Mouse (Mus musculus) hindbrain, embryonic 16.5 days (tissue): ENCODE data around the gene Arvcf. TPM values are rescaled to one million over a fixed set of nuclear protein-coding genes. Genes with fewer than 3 reads are reported as not detected.

Experiments
- ATAC-seq: fragments of 200-750 bp; cut with Nextera tagmentation; 2 replicates; pipeline ENCODE4 v1.8.0; 2017; ENCODE audit warnings: moderate TSS enrichment, moderate library complexity
- H3K27ac ChIP-seq: fragments of 300-500 bp; sonication (generic); 2 replicates; pipeline ENCODE4 v1.5.1; 2014; ENCODE audit warnings: low read depth, mild to moderate bottlenecking, control low read depth, low read length, moderate library complexity
- H3K27me3 ChIP-seq: fragments of 300-500 bp; sonication (generic); replicated peaks from 2 replicates; pipeline ENCODE4 v1.6.1; 2014; ENCODE audit warnings: low read length; ENCODE audit not compliant: control insufficient read depth, insufficient read depth
- H3K36me3 ChIP-seq: fragments of 300-500 bp; sonication (generic); 2 replicates; pipeline ENCODE4 v1.6.1; 2014; ENCODE audit warnings: mild to moderate bottlenecking, low read length, moderate library complexity, mixed read lengths; ENCODE audit not compliant: control insufficient read depth, insufficient read depth
- H3K4me1 ChIP-seq: fragments of 300-500 bp; sonication (generic); 2 replicates; pipeline ENCODE4 v1.6.1; 2014; ENCODE audit warnings: low read depth, low read length; ENCODE audit not compliant: control insufficient read depth, insufficient read depth
- H3K4me2 ChIP-seq: fragments of 300-500 bp; sonication (generic); 2 replicates; pipeline ENCODE4 v1.6.1; 2014; ENCODE audit warnings: mild to moderate bottlenecking, low read length, control low read depth, moderate library complexity
- H3K4me3 ChIP-seq: fragments of 300-500 bp; sonication (generic); 2 replicates; pipeline ENCODE4 v1.5.1; 2014; ENCODE audit warnings: mild to moderate bottlenecking, low read length, control low read depth, moderate library complexity
- H3K9ac ChIP-seq: fragments of 300-500 bp; sonication (generic); 2 replicates; pipeline ENCODE4 v1.6.1; 2014; ENCODE audit warnings: low read depth, mild to moderate bottlenecking, control low read depth, low read length, moderate library complexity
- H3K9me3 ChIP-seq: fragments of 300-500 bp; sonication (generic); 2 replicates; pipeline ENCODE4 v1.6.1; 2014; ENCODE audit warnings: mild to moderate bottlenecking, low read length, moderate library complexity; ENCODE audit not compliant: control insufficient read depth
- WGBS: fragments of 180-500 bp; shearing (Covaris S2); extraction: QIAGEN DNeasy Blood & Tissue Kit; methylation state at CpG from one replicate; pipeline ENCODE4 v1.1.7; 2014; 5-methylcytosine and 5-hydroxymethylcytosine counted together
- polyA plus RNA-seq: library from polyadenylated mRNA; unstranded; fragments of >200 nt; fragmentation: Nextera tagmentation; extraction: Ambion mirVana; gene quantifications from 2 replicates; pipeline ENCODE4 v1.2.1, GENCODE M21; 2015

Gene Arvcf
- polyA plus RNA-seq, 1 experiment from 2014 or later: 68.3 TPM

DNA sequence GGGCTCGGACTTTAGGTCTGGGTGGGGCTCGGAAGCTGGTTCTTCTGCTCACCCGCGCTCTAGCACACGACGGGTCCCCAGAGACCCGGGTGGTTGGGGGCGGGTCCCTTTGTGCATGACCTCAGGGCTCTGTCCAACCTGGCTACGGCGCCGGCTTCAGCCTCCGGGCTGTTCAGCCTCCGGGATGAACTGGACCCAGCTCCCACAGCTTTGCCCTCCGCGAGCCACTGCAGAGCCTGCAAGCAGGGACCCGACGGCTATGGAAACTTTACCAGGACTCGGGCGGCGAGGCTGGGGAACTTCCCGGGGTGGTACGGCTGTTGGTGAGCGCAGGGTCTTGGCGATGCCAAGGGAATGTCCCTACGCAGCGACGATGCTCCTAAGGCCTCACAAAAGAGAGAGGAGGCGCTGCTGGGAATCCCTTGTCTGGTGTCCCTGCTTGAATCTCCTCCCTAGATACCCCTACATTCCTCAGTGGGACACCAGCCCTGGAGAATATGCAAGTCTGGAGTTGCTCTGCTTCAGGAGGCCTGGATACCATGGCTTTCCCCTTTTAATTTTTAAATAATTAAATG, 706 bp downstream of the Arvcf start:
- Histone ChIP-seq H3K9ac (peak overlapping the region; percentile 90), H3K4me2 (peak overlapping the region; percentile 68), H3K4me1 (peaks cover 33% of the 10 kb centered on the region), H3K36me3 (0 out of 2 replicates have a peak, but pooled peaks cover 2% of the 10 kb centered on the region), H3K27ac (peak overlapping the region; percentile 79), H3K4me3 (peak overlapping the region; percentile 70), H3K27me3 (no peaks in the 10 kb centered on the region), H3K9me3 (no peaks in the 10 kb centered on the region)
- WGBS: under 1% methylated on average over 23 of the region's 28 CpGs
- no peak; the same call in 1 of the 2 replicates for ATAC-seq

DNA sequence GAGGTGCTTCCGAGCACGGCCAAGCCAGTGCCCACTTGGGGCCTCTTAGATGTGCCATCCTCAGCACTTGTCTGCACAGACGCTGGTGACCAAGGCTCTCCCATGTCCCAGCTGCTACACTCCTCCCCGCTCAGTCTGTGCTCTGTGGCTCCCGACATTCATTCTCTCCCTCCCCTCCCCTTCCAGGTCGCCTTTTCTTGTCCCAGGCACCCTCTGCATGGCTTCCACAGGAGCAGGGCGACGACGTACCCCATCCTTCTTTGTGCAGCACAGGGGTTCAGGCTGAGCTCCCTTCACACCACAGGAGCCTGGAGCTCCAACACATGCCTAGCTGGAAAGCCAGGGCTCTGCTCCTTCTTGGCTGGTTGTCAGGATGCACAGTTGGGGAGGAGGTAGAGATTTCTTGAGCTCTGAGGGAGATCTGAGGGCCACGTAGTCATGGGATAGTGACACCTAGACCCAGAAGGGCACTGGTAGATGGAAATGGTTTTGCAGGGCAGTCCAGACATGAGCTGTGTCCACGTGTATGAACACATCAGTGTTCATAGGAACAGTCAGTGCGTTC, 1.9 kb downstream of the Arvcf start:
- Histone ChIP-seq H3K36me3 (0 out of 2 replicates have a peak, but pooled peaks cover 2% of the 10 kb centered on the region), H3K27ac (no peak overlapping the region), H3K9ac (peak overlapping the region; percentile 13; the same call in 1 of the 2 replicates), H3K27me3 (no peaks in the 10 kb centered on the region), H3K4me2 (peak overlapping the region; percentile 68), H3K4me3 (no peak overlapping the region; the same call in 1 of the 2 replicates), H3K4me1 (peaks cover 26% of the 10 kb centered on the region), H3K9me3 (no peaks in the 10 kb centered on the region)
- WGBS: 66% methylated on average over 12 of the region's 12 CpGs
- ATAC-seq: no peak

DNA sequence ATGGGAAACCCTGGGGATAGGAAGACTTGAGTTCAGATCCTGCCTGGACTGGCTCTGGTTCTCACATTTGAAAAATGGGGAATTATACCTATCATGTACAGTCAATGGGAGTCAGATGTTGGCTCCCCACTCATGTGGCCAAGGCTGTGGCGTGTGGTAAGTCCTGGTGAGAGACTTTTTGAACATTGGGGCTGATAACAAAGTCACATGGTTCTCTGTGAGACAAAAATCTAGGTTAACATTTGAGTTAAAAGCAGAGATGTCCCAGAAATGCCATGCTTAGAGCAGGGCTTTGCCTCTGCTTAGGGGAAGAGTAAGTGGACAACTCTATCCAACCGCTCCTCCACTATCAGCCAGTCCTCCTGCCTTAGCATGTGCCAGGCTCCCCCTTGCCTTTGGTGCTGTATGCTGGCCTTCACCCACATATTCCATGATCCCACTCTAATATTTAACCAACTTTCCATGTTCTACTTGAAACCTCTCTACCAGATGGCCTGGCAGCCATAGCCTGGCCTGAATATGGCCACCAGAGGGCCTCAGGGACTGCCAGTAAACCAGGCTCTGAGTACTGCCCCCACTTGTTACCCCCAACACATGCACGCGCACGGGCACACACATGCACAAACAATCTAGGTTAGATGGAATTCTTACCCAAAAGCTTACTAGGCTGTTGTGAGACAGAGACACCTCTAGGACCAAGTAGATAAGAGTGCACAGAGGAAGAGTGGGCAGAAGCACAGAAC, 3.5 kb downstream of the Arvcf start:
- no peak overlapping the region for H3K4me2 ChIP-seq
- 53% methylated on average over 5 of the region's 5 CpGs for WGBS
- no peak for ATAC-seq
- H3K27ac ChIP-seq: no peak overlapping the region
- H3K9ac ChIP-seq: no peak overlapping the region
- no peaks in the 10 kb centered on the region for H3K9me3 ChIP-seq
- 0 out of 2 replicates have a peak, but pooled peaks cover 2% of the 10 kb centered on the region for H3K36me3 ChIP-seq
- no peaks in the 10 kb centered on the region for H3K27me3 ChIP-seq
- H3K4me1 ChIP-seq: peaks cover 24% of the 10 kb centered on the region
- no peak overlapping the region for H3K4me3 ChIP-seq

DNA sequence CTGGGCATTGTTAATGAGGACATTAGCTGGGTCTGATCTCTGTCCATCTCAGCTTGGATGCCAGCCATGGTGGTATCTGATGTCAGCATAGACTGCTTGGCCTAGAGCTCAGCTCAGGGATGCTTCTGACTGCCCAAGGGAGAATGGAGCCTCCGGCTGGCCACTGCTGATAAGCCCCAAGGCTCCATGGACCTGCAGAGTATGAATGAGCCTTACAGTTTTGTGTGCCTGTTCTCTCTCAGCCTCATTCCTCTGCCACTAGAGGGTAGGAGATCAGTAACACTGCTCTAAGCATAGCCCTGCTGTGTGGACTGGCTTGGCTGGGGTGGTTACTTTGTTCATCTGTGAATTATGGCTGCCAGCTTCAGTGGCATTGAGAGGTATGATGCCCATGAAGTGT, 5.1 kb downstream of the Arvcf start:
- WGBS: 83% methylated on average over 1 of the region's 1 CpGs
- Histone ChIP-seq H3K36me3 (0 out of 2 replicates have a peak, but pooled peaks cover 2% of the 10 kb centered on the region), H3K4me1 (peaks cover 14% of the 10 kb centered on the region), H3K4me2 (no peak overlapping the region), H3K9ac (no peak overlapping the region), H3K4me3 (no peak overlapping the region), H3K27ac (no peak overlapping the region), H3K9me3 (no peaks in the 10 kb centered on the region), H3K27me3 (no peaks in the 10 kb centered on the region)
- ATAC-seq: no peak

DNA sequence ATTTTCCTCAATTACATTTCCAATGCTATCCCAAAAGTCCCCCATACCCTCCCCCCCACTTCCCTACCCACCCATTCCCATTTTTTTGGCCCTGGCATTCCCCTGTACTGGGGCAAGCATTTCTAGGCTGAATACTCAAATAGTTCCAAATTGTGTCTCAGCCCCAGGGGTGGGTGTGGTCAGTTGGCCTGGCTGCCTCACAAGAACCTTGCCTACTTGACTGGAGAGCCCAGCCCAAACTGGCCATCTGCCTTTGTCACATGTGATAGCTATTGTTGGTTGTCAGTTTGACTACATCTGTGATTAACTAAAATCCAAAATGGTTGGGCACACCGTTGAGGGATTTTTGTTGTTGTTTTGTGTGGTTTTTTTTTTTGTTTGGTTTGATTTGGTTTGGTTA, 9.0 kb downstream of the Arvcf start:
- ATAC-seq: no peak
- 76% methylated on average over 1 of the region's 1 CpGs for WGBS

DNA sequence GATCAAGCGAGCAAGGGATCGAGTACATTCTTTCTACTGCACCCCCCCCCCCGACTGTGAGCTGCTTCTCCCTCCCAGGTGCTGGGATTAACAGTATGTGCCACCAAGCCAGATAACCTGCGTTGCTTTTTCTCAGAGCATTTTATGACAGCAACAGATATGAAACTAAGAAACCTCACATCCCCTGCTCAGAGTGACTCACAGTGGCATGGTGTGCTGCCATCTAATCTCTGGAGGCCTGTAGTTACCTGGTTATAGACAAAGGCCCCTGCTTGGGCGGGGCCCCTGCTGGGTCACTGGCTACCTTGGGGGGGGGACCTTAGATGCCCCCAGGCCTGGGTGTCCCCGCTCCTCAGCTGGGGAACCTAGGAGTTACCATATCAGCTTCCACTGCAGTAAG, 10.0 kb downstream of the Arvcf start:
- H3K9me3 ChIP-seq: no peaks in the 10 kb centered on the region
- no peak overlapping the region for H3K4me2 ChIP-seq
- no peak overlapping the region for H3K4me3 ChIP-seq
- no peaks in the 10 kb centered on the region for H3K27me3 ChIP-seq
- H3K27ac ChIP-seq: no peak overlapping the region
- no peak overlapping the region for H3K9ac ChIP-seq
- ATAC-seq: no peak
- 0 out of 2 replicates have a peak, but pooled peaks cover 2% of the 10 kb centered on the region for H3K36me3 ChIP-seq
- H3K4me1 ChIP-seq: no peaks in the 10 kb centered on the region; the same call in 1 of the 2 replicates
- WGBS: 92% methylated on average over 6 of the region's 6 CpGs

More for the DNA sequence above, 9.0 kb downstream of the Arvcf start:
- Histone ChIP-seq H3K9me3 (no peaks in the 10 kb centered on the region), H3K27me3 (no peaks in the 10 kb centered on the region), H3K4me3 (no peak overlapping the region), H3K9ac (no peak overlapping the region), H3K27ac (no peak overlapping the region), H3K4me1 (no peaks in the 10 kb centered on the region; the same call in 1 of the 2 replicates), H3K36me3 (0 out of 2 replicates have a peak, but pooled peaks cover 2% of the 10 kb centered on the region), H3K4me2 (no peak overlapping the region)

DNA sequence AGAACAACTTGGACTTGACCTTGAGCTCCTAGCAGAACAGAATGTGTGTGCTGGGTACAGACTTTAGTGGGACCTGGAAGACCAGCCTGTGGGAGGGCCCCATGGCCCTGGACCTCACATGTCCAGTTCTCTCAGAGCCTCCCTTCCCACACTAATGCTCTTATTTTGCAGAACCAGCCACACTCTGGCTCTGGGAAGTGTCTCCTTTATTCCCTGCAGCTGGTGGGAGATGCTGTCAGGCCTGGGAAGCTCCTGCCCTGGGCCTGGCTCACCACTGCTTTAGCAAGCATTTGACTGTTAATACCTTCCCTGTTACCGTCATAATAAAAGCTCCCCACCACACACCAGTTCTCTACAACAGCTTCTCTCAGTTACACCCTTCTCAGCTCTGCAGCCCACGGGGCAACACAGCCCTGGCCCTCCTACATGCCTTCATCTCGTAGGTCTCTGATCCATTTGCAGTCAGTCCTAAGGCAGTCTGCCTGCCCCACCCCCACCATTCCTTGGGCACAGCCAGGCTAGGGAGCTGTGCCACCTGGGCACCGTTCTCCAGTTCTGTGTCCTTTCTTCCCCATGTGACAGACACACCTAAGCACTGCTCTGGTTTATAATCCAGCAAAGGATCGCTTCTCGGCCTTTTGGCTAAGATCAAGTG, 12.3 kb downstream of the Arvcf start:
- Histone ChIP-seq H3K4me2 (no peak overlapping the region), H3K9me3 (no peaks in the 10 kb centered on the region), H3K27me3 (no peaks in the 10 kb centered on the region), H3K9ac (no peak overlapping the region), H3K4me3 (no peak overlapping the region), H3K36me3 (peaks cover 4% of the 10 kb centered on the region), H3K4me1 (no peaks in the 10 kb centered on the region), H3K27ac (no peak overlapping the region; the same call in 1 of the 2 replicates)
- 62% methylated on average over 6 of the region's 6 CpGs for WGBS
- 0 out of 2 replicates have a peak, but pooled peaks have one; percentile 25 for ATAC-seq

DNA sequence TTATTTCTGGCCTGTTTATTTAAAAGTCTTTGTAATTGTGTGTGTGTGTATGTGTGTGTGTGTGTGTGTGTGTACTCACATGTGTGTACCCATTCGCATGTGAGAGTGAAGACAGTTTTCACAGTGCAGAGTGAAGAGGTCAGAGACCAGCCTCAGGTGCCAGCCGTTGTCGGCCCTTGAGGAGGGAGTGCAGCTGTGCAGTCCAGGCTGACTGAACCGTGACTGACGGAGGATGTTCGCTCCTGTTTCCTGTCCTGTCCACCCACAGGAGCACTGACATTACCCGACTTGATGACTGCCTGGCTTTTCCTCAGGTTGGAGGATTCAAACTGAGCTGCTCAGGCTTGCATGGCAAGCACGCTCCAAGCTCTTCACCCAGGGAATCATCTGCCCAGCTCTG, 15.0 kb downstream of the Arvcf start:
- no peak for ATAC-seq
- H3K4me1 ChIP-seq: no peaks in the 10 kb centered on the region
- H3K36me3 ChIP-seq: peaks cover 4% of the 10 kb centered on the region
- WGBS: 83% methylated on average over 8 of the region's 8 CpGs
- H3K9me3 ChIP-seq: no peaks in the 10 kb centered on the region
- no peaks in the 10 kb centered on the region for H3K27me3 ChIP-seq
- H3K4me2 ChIP-seq: no peak overlapping the region
- H3K9ac ChIP-seq: no peak overlapping the region
- no peak overlapping the region for H3K4me3 ChIP-seq
- no peak overlapping the region for H3K27ac ChIP-seq

DNA sequence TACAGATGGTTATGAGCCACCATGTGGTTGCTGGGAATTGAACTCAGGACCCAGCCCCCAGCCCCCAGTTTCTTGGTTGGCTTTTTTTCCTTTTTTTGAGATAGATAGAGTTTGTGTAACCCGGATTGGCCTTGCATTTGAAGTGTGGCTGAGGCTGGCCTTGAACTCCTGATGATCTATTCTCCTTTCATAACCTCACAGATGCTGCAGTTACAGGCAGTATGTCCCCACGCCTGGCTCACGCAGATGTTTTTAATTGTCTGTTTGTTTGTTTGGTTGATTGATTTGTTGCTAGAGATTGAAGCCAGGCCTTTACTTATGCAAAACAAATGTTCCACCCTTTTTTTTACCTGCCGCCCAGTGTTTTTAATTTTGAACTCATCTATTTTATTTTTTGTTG, 18.9 kb downstream of the Arvcf start:
- no peaks in the 10 kb centered on the region for H3K4me1 ChIP-seq
- no peak overlapping the region for H3K4me2 ChIP-seq
- H3K27me3 ChIP-seq: no peaks in the 10 kb centered on the region
- no peak for ATAC-seq
- H3K9ac ChIP-seq: no peak overlapping the region
- H3K9me3 ChIP-seq: no peaks in the 10 kb centered on the region
- H3K36me3 ChIP-seq: peaks cover 8% of the 10 kb centered on the region
- 90% methylated on average over 4 of the region's 4 CpGs for WGBS
- no peak overlapping the region for H3K27ac ChIP-seq
- H3K4me3 ChIP-seq: no peak overlapping the region
